Mouse (Mus musculus) testis, adult 2 months (tissue): ENCODE results near the gene Ptprf.

Experiments used
- CTCF ChIP-seq: fragments of 200-500 bp; IDR thresholded peaks from 2 replicates; pipeline ENCODE4 v1.5.1; 2012; ENCODE audit warnings: low read depth, mild to moderate bottlenecking, inconsistent platforms, low read length, moderate library complexity; ENCODE audit not compliant: control insufficient read depth, insufficient read depth, insufficient replicate concordance
- POLR2A ChIP-seq: fragments of 200-500 bp; IDR thresholded peaks from 2 replicates; pipeline ENCODE4 v1.6.1; 2012; ENCODE audit warnings: low read depth, mild to moderate bottlenecking, inconsistent platforms, low read length, moderate library complexity; ENCODE audit not compliant: control insufficient read depth

- no peak for TF ChIP-seq POLR2A
- TF ChIP-seq CTCF: no peak
These were observed 51.1 kb downstream of the Ptprf start for GRCm38 (mm10) chr4:118239960-118240689.
